Mouse (Mus musculus) layer of hippocampus, postnatal 10 days (tissue): Measurements from ENCODE around the gene Capn2. TPM values are rescaled to one million over a fixed set of nuclear protein-coding genes. Genes with fewer than 3 reads are reported as not detected.

Source experiments
- DNase-seq, 2 experiments: peaks; one replicate each; pipeline ENCODE4 v3.0.0; 2021; ENCODE audit warnings: low spot score in 2 of 2
- total RNA-seq, 2 experiments: library from RNA; stranded (reverse); gene quantifications; 2 replicates each; pipeline ENCODE4 v1.2.3; 2021

Capn2 gene
- total RNA-seq, 2 experiments from 2014 or later: 75.3 to 77.7 TPM

DNA sequence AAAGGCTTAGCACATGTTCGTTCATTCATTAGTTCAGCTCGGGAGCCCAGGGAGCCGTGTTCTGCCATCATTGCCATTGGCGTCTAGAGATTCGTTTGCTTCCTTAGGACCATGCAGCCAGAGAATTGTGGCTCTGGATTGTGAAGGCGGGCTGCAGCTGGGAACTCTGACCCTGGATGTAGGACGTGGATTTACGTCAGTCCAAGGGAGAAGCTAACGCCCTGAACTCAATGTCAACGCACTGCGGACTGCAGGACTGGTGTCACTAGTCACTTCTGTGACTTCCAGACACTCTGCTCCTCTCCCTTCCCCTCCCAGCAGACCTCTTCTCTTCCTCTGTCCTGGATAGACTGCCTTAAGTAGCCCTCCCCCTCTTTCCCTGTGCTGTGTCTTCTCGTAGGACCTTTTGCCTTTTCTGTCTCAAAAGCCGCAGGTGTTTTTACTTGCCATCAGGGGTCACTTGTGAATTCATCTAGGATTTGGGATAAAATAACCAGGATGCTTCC lies 9.9 kb upstream of the Capn2 start:
- no peak for DNase-seq

DNA sequence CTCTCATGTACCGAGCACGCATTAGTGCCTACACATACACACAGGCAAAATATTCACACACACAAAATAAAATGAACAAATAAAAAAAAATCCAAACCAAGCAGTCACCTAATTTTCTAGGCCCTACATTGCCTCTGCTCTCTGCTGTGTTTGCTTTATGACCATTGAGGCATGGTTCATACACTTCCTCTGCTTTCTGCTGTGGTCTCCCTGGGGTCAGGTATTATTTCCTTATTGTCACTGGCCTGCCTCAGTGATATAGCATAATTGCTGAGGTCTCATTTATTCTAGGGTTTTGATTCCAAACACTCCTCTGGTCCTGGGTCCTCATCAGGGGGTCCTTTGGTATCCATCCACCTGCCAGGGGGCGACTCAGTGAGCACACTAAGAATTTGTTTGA lies 8.2 kb upstream of the Capn2 start:
- no peak for DNase-seq

DNA sequence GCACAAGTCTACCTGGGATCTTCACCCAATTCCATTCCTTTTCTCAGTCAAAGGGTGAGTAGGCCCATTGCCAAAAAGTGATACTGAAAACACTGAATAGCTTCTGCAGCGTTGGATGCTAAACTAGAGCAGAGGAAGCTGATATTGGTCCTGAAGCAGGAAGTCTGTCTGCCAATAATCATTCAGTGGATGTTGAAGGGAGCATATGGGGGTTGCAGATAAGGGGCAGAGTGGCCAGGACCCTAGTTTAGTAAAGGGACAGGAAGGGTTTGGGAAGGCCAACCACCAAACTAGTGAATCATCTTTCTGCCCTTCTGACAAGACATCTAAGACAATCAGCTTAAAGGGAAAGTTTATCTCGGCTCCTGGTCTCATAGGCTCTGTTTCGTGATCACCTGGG lies 6.3 kb upstream of the Capn2 start:
- DNase-seq: no peak

DNA sequence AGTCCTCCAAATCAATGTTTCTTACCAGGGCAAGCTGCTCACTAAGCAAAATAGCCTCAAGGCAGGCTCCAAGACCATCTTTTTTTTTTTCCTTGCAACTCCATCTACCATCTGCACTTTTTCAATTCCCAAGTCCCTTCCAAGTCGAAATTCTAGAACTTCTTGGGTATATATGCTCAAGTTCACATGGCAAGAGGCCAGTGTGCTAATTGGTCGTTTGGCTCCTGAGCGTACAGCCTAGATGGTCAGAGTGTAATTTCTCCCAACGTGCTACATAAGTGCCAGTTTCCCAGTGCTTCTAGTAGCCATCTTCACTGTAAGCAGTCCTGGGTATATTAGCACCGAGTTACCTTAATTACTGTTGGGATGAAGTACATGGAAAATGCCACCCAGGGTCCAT lies 5.6 kb upstream of the Capn2 start:
- DNase-seq: no peak

DNA sequence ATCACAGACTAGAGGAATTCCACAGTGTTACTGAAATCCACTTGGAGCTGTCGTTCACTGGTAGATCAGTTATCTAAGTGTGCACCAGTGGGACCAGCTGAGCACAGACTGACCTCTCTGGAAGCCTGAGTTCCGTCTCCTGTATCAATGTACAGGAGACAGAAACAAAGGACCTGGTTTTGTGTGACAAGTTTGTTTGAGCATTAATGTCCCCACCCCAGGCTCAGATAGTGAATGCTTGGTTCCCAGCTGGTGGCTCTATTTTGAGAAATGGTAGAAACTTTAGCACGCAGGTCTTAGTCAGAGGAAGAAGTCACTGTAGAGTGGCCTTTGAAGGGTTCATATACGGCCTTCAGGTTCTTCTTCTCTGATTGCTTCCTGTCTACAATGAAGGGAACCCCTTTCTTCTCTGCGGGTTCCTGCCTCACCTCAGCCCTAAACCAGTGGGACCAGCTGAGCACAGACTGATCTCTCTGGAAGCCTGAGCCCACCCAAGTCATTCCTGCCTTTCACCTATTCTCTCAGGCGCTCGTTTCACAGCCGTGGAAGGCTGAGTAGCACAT lies 3.6 kb upstream of the Capn2 start:
- DNase-seq: no peak

DNA sequence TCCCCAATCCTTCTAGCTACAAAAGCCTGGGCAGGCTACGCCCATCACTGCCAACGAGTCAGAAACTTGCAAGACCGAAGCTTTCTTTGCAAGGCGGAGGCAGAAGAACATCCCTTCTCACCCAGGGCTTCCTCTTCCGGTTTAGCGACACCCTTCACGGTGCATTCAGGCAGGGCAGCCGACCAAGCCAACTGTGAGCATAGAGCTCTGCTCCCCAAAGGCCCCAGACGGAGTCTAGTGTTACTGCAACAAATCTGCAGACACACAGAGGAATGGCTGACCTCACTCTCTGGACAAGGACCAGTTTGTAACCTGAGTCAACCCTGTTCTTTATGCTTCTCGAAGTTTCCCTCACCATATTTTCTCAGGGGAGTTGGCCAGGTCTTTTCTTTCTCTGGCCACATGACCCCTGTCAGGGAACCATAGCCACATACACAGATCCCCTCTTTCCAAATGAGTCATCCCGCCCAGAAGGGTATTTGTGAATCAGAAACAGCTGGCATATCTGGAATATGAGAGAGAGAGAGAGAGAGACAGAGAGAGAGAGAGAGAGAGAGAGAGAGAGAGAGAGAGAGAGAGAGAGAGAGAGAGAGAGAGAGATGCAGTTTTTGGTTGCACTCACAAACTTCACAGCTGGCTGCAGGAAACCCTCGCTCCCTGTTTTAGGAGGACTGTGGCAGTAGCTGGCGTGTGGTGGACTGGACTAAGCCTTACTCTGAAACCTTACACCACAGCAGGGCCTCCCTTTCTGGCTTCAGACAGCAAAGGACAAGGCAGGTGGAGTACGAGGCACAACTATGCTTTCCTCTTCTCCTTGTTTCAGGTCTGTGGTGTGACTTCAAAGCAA lies 2.9 kb upstream of the Capn2 start:
- no peak for DNase-seq

DNA sequence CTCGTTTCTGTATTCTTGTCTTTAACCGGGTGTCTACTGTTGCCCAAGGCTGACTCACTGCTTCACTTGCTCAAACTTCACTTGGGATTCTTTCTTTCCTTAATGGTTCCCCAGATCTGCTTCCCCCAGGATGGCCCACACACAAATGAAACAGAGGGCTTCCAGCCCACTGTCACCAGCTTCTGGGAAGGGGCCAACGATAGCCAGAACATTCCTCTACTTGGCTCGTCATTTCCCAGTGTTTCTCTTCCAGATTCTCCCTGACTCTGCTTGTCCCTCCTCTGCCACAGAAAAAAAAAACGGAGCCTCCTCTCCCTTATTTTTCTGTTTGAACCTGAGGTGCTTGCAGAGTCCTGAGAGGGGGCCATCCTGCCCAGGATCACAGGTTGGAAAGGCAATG lies 1.9 kb upstream of the Capn2 start:
- DNase-seq: no peak

DNA sequence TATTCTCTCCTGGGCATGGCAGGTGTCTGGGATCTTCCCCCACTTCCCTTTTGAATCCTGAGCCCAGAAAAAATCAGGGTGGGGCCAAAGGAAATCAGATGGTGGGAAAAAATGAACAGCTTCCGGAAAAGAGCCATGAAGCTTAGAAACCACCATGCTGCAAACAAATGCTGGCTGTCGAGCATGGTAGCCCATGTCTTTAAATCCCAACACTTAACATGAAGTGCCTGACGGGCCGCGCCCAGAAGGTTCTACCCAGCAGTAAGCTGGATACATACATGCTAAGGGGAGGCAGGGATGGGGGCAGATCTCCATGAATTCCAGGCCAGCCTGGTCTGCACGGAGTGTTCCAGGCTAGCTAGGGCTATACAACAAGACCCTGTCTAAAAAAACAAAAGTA lies 1.4 kb upstream of the Capn2 start:
- no peak for DNase-seq

DNA sequence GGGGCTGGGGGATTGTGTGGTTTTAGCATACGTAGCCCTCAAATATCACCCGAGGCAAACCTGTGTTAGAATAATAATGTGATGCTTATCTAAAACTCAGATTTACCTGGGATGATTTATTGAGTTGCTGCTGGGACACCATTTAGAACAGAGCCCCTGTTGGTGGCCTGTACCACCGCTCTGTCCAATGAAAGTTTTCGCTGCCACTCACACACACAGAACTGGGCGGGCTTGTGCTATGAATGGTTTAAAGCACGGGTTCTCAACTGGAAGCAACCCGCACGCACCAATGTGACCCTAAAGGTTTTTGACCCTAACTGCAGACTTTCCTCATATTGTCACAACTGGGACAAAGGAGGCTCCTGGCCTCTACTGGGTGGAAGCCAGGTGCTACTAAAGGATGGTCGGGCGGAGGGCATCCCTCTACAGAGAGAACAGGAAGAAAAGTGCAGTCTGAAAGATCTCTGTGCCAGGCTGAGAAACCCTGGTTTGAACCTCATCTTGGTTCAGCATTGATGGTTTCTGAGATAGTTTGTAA lies 804 bp upstream of the Capn2 start:
- DNase-seq: no peak

DNA sequence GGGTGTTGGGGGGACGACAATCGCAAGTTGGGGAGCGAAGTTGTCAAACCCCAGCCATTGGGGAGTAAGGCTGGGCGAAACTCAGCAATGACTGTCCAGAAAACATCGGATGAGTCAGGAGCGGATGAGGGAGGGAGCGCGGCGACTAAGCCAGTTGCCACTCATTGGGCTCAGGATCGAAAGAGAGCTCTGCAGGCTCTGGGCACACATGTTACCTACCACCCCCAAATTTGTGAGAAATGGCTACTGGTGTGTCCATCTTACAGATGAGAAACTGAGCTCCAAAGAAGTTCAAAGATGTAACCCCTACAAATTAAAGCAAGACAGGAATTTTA lies 236 bp upstream of the Capn2 start:
- no peak for DNase-seq

DNA sequence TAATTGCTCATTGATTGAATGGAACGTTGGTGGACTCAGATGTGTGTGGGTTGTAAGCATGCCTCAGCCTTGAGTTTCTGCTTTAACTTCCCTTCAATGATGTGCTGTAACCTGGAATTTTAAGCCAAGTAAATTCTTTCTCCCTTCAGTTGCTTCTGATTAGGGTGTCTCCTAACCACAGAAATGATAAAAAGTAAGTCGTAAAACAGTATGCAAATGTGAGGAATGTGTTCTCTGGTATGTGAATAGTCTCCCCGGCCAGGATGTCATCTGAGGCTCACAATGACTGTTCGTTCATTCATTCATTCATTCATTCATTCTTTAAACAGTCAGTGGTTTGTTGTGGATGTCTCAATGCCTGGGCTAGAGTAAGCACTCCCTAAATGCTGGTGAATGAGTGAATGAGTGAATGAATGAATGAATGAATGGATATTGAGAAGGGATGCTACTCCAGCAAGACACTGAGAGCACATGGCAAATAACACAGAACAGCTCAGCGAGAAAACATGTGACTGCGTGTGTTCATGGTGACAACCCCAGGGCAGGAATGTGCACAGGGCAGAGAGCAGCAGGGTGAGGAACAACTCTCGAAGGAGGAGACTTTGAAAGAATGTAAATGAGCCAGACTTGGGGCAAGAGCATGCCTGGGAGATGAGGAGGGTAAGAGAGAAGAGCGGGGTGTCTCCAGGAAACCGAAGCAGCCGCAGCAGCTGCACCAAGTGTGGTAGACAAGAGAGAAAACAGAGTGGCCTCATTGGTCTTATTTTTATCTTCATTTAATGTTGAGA lies 2.4 kb downstream of the Capn2 start:
- DNase-seq: no peak

DNA sequence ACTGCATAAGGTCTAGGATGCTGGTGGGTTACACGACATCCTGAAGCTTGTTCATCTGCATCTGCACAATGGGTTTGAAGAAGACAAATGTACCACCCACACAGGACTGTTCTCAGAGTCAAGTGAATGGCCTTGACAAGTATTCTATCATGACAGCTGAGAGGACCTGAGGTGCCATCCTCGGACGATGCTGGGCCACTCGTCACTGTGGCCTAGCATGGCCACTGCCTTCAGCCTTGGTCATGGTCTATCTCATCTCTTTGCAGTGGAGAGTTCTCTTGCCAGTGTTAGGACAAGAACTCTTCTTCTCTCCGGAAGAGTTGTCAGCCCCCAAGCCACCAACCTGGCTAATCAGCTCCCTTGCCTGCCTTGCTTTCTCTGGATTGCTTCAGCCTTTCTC lies 3.7 kb downstream of the Capn2 start:
- DNase-seq: no peak

DNA sequence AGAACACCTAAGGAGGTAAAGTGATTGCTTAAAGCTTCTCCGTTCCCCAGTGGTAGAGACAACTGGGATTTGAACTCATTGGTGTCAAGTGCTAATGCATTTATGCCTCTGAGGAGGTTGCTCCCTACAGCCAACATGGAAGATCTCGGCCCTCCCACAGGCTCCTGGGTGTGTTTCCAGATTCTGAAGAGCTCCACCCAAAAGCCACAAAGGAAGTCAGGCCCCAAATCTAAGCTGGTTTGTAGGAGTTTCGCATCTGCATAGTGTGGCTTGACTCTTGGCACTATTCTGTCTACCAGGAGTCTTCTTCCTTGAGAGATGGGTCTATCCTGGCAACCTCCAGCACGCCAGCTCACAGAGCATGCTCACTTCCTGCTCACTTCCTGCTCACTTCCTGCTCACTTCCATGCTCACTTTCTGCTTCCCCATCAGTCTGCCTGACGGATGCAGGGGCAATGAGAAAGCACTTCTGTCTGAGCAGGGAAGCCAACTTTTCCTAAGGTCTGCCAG lies 4.5 kb downstream of the Capn2 start:
- DNase-seq: no peak

DNA sequence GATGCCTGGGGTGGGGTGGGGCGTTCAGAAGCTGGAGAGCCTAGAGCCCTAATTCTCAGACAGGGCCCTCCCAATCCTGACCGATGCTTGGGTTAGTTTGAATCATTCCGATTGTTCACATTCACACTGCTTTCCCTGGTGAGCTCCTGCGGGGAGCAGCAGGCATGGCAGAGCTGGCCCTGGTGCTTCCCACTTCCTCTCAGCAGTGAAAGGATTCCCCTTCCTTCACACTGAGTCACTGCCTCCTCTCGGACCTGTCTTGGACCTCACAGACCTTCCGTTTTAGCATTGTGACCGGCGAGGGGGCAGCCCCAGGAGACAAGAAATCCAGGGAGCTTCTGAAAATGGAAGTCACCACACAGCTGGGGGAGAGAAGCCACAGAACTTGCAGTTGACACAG lies 5.6 kb downstream of the Capn2 start:
- DNase-seq: no peak

DNA sequence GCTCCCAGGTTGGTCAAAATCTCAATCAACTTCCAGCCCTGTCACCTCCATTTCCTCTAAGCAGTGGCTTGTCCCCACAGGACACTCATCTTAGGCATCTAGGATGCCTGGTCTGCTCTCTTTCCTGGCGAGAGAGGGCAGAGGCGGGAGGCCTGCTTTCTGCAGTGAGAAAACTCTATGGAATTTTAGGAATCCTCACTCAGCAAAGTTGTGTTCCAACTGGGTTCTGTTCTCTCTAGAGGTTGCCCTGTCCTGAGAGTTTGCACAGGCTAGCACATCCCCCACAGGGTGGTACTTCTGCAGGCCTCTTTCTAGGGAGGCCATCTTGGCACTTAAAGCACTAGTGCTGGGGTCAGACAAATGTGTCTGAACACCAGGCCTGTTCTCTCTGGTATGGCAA lies 6.3 kb downstream of the Capn2 start:
- DNase-seq: no peak

DNA sequence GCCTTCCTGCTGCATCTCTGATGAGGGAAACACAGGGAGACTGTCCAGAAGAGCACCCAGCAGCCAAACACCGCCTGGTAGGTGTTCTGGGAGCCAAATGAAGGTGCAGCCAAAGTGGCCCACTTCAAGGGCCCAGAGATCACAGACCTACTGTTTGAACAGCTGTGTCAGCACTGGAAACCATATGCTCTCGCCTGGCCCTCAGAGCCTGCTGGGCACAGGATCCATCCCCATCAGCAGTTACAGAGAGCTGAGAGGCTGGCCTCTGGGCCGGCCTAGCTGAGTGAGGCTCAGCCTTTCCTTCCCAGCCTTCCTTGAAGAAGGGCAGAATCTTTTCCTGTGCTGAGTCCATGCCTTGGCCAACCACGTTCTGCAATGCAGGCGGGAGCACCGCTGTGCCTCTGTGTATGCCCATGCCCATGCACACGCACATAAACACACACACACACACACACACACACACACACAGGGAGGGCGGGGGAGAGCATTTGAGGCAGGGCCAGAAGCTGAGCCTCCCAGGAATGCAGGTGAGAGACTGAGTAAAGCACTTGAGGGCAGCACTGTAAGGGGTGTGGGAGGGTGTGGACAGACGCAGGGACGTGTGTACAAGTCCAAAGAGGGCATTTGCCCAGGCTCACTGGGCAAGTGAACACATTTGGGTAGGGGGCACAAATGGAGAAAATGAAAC lies 8.2 kb downstream of the Capn2 start:
- DNase-seq: no peak

DNA sequence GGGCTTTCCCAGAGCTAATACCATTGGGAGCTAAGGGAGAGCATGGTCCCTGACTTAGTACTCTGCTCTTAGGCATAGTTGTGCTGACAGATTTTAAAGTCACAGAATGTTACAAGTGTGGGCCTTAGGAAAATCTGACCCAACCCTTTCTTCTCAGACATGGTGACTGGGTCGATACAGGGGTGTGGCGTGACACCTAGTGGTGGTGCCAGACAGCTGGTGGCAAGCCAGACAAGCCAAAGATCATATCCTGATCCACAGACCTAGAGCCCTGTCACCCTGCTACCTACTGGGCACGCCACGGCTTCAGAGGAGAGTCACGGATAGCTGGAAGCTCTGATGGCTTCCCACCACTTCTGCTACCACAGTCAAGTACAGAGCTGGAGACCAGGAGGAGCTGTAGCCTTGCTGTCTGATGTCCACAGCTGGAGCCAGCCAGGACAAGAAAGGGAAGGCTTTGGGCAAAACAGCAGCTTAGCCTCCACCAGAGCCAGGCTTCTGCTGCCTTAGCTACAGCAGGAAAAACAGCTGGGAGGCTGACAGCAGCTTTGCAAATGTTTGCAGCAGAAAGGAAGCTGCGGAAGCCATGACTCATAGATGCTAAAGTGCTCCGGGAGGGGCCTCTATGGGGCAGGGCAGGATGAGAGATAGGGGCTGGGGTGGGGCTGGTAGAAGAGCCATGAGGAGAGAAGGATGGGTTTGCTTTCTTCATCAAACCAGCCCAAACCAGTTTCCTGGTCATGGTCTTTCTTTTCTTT lies 11.0 kb downstream of the Capn2 start:
- no peak for DNase-seq

DNA sequence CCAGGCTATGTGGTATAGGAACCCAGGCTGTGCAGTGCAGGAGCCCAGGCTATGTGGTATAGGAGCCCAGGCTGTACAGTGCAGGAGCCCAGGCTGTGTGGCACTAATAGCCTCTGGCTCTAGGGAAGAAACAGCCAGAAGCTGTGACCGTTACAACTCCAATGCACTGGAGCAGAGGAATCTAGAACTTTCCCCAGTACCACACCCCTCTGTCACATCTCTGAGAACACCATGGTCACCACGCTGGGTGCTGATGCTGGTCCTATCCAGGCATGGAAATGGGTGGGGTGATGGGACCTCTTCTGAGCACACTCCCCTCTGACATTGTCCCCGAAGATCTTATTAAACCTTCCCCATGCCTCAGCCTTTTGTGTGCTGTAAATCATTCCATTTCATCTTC lies 12.1 kb downstream of the Capn2 start:
- DNase-seq: no peak

DNA sequence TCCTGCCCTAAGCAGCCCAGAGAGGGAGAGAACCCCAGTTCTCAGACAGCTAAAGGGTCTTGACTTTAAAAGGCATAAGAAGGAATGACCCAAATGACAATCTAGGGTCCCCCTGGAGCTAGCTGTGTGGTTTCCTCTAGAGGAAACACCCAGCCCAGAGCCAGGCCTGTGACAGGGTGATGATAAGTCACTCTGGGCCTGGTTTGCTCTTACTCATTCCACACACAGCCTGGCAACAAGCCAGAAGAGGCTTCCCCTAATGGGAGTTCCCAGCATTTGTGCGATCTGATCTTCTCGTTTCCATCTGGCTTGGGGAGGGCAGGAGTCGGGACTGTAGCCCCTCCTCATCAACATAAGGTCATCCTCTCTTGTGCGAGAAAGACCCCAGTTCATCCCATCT lies 13.2 kb downstream of the Capn2 start:
- no peak for DNase-seq

DNA sequence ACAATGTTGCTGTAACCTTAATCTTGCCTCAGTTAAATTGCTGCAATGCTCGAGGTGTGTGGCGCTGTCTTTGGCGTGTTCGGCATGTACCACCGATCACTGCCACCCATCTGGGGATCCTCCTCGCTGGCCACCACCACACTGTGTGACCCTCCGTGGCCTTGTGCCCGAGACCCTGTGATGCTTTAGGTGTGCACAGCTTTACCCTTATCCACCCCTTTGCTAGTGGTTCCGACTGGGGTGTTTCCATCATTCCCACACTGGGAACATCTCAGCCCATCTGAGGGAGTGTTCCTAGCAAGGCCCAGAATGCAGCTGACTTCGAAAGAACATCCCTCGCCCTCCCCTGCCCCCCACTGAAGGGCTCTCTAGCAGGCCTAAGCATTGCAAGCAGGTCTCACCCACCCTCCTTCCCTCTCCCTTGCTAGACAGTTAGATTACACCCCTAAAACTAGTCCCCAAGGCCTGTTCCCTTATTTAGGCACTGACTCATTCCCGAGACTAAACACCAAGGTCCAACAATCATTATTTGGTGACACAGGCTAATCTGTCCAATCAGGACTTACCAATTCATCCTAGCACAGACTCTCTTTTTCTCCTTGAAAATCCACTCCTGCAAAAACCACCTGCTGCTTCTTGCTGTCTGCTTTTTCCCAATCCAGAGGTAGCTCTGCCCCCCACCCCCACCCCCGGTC lies 14.1 kb downstream of the Capn2 start:
- no peak for DNase-seq
